Mouse (Mus musculus) heart, embryonic 16.5 days (tissue): ENCODE measurements around the gene Olfr373. TPM values are rescaled to one million over a fixed set of nuclear protein-coding genes. Genes with fewer than 3 reads are reported as not detected.
"Not testable (repeated sequence)": the region's sequence is repeated elsewhere in the genome, so short reads cannot be mapped to it uniquely, and the experiment has no call there.

ENCODE experiments used
- ATAC-seq: fragments of 200-750 bp; cut with Nextera tagmentation; replicated peaks from 2 replicates; pipeline ENCODE4 v1.8.0; 2017; ENCODE audit warnings: moderate number of reproducible peaks; ENCODE audit not compliant: insufficient read depth, low FRiP score; ENCODE audit errors: extremely low read depth
- H3K27ac ChIP-seq: fragments of 300-500 bp; sonication (generic); 2 replicates; pipeline ENCODE4 v1.5.1; 2014; ENCODE audit warnings: mild to moderate bottlenecking, low read length, control low read depth, moderate library complexity
- H3K27me3 ChIP-seq: fragments of 300-500 bp; sonication (generic); 2 replicates; pipeline ENCODE4 v1.6.1; 2014; ENCODE audit warnings: low read length, mixed read lengths; ENCODE audit not compliant: control insufficient read depth, insufficient read depth
- H3K36me3 ChIP-seq: fragments of 300-500 bp; sonication (generic); 2 replicates; pipeline ENCODE4 v1.6.1; 2014; ENCODE audit not compliant: control insufficient read depth, insufficient read depth
- H3K4me1 ChIP-seq: fragments of 300-500 bp; sonication (generic); 2 replicates; pipeline ENCODE4 v1.6.1; 2014; ENCODE audit warnings: low read length, mixed read lengths; ENCODE audit not compliant: control insufficient read depth, insufficient read depth
- H3K4me2 ChIP-seq: fragments of 300-500 bp; sonication (generic); 2 replicates; pipeline ENCODE4 v1.6.1; 2014; ENCODE audit warnings: low read depth, mild to moderate bottlenecking, control low read depth, low read length
- H3K4me3 ChIP-seq: fragments of 300-500 bp; sonication (generic); 2 replicates; pipeline ENCODE4 v1.5.1; 2014; ENCODE audit warnings: mild to moderate bottlenecking, control low read depth, low read length
- H3K9ac ChIP-seq: fragments of 300-500 bp; sonication (generic); 2 replicates; pipeline ENCODE4 v1.6.1; 2014; ENCODE audit warnings: low read length, control low read depth
- H3K9me3 ChIP-seq: fragments of 300-500 bp; sonication (generic); replicated peaks from 2 replicates; pipeline ENCODE4 v1.6.1; 2016; ENCODE audit warnings: low read length; ENCODE audit not compliant: control insufficient read depth
- WGBS: fragments of 180-500 bp; shearing (Covaris S2); extraction: QIAGEN DNeasy Blood & Tissue Kit; methylation state at CpG from one replicate; pipeline ENCODE4 v1.1.7; 2014; 5-methylcytosine and 5-hydroxymethylcytosine counted together
- polyA plus RNA-seq: library from polyadenylated mRNA; unstranded; fragments of >200 nt; fragmentation: Nextera tagmentation; extraction: Ambion mirVana; gene quantifications from 2 replicates; pipeline ENCODE4 v1.2.1, GENCODE M21; 2015

The Olfr373 gene
- polyA plus RNA-seq, 1 experiment from 2014 or later = not detected

GRCm38 (mm10) chr8:72099377-72100103 lies 16.6 kb downstream of the Olfr373 start:
- not testable (repeated sequence) for H3K9ac ChIP-seq, H3K27me3 ChIP-seq, H3K9me3 ChIP-seq, H3K4me2 ChIP-seq, H3K36me3 ChIP-seq, H3K27ac ChIP-seq, H3K4me3 ChIP-seq, ATAC-seq, H3K4me1 ChIP-seq
- WGBS = 57% methylated on average over 6 of the region's 7 CpGs

- no peaks in the 10 kb centered on the region for H3K4me1 ChIP-seq
- H3K9me3 ChIP-seq = peaks cover 4% of the 10 kb centered on the region
- no peak overlapping the region for H3K27ac ChIP-seq
- H3K27me3 ChIP-seq = no peaks in the 10 kb centered on the region
- ATAC-seq = no peak
- WGBS = 19% methylated on average over 4 of the region's 4 CpGs
- no peak overlapping the region for H3K4me3 ChIP-seq
- no peak overlapping the region for H3K9ac ChIP-seq
- no peak overlapping the region for H3K4me2 ChIP-seq
- no peaks in the 10 kb centered on the region for H3K36me3 ChIP-seq
These were observed 22.2 kb downstream of the Olfr373 start for GRCm38 (mm10) chr8:72105165-72105564.

GRCm38 (mm10) chr8:72106740-72107139 lies 23.8 kb downstream of the Olfr373 start, which contains the start of gene Olfr374:
Gene Olfr374, plus strand, starts transcription at chr8:72107040.
- WGBS = 80% methylated on average over 3 of the region's 3 CpGs
- no peak within 1 kb of the TSS for H3K9ac ChIP-seq

GRCm38 (mm10) chr8:72110876-72111275 lies 27.9 kb downstream of the Olfr373 start:
- Histone ChIP-seq H3K27me3 (no peaks in the 10 kb centered on the region), H3K4me2 (no peak overlapping the region), H3K36me3 (no peaks in the 10 kb centered on the region), H3K27ac (no peak overlapping the region), H3K4me1 (no peaks in the 10 kb centered on the region), H3K9me3 (no peaks in the 10 kb centered on the region), H3K4me3 (no peak overlapping the region), H3K9ac (no peak overlapping the region)
- WGBS = 70% methylated on average over 6 of the region's 6 CpGs
- no peak for ATAC-seq

More at GRCm38 (mm10) chr8:72106740-72107139, 23.8 kb downstream of the Olfr373 start, which contains the start of gene Olfr374:
- no peaks in the 10 kb centered on the region for H3K4me1 ChIP-seq
- H3K36me3 ChIP-seq = no peaks in the 10 kb centered on the region
- peaks cover 4% of the 10 kb centered on the region for H3K9me3 ChIP-seq
- no peak within 1 kb of the TSS for H3K27ac ChIP-seq
- no peak for ATAC-seq
- no peak within 1 kb of the TSS for H3K4me2 ChIP-seq
- H3K4me3 ChIP-seq = no peak within 1 kb of the TSS
- H3K27me3 ChIP-seq = no peaks in the 10 kb centered on the region

GRCm38 (mm10) chr8:72112486-72112885 lies 29.5 kb downstream of the Olfr373 start:
- Histone ChIP-seq H3K4me3 (no peak overlapping the region), H3K36me3 (no peaks in the 10 kb centered on the region), H3K4me1 (no peaks in the 10 kb centered on the region), H3K27me3 (no peaks in the 10 kb centered on the region), H3K9me3 (no peaks in the 10 kb centered on the region), H3K27ac (no peak overlapping the region), H3K4me2 (no peak overlapping the region), H3K9ac (no peak overlapping the region)
- WGBS = 66% methylated on average over 3 of the region's 3 CpGs
- no peak for ATAC-seq

- ATAC-seq = no peak
- no peaks in the 10 kb centered on the region for H3K27me3 ChIP-seq
- 87% methylated on average over 2 of the region's 2 CpGs for whole genome bisulfite sequencing
These were observed 32.2 kb downstream of the Olfr373 start for GRCm38 (mm10) chr8:72115202-72115601.

GRCm38 (mm10) chr8:72118616-72119015 lies 35.6 kb downstream of the Olfr373 start:
- no peaks in the 10 kb centered on the region for H3K9me3 ChIP-seq
- H3K4me2 ChIP-seq = no peak overlapping the region
- no peak overlapping the region for H3K9ac ChIP-seq
- no peaks in the 10 kb centered on the region for H3K27me3 ChIP-seq
- ATAC-seq = no peak
- 45% methylated on average over 4 of the region's 4 CpGs for WGBS
- H3K4me3 ChIP-seq = no peak overlapping the region
- H3K27ac ChIP-seq = no peak overlapping the region
- H3K36me3 ChIP-seq = no peaks in the 10 kb centered on the region
- no peaks in the 10 kb centered on the region for H3K4me1 ChIP-seq

More at GRCm38 (mm10) chr8:72115202-72115601, 32.2 kb downstream of the Olfr373 start:
- Histone ChIP-seq H3K4me3 (no peak overlapping the region), H3K9ac (no peak overlapping the region), H3K36me3 (no peaks in the 10 kb centered on the region), H3K4me1 (no peaks in the 10 kb centered on the region), H3K27ac (no peak overlapping the region), H3K4me2 (no peak overlapping the region), H3K9me3 (no peaks in the 10 kb centered on the region)

- not testable (repeated sequence) for H3K4me3 ChIP-seq, H3K4me1 ChIP-seq, H3K9me3 ChIP-seq, H3K4me2 ChIP-seq, H3K27me3 ChIP-seq, ATAC-seq, H3K9ac ChIP-seq, H3K36me3 ChIP-seq, H3K27ac ChIP-seq
- WGBS = 46% methylated on average over 3 of the region's 3 CpGs
These were observed 38.5 kb downstream of the Olfr373 start for GRCm38 (mm10) chr8:72121486-72121885.

GRCm38 (mm10) chr8:72121997-72122396 lies 39.0 kb downstream of the Olfr373 start:
- H3K4me2 ChIP-seq = no peak overlapping the region
- WGBS = 89% methylated on average over 1 of the region's 1 CpGs

More at GRCm38 (mm10) chr8:72121997-72122396, 39.0 kb downstream of the Olfr373 start:
- no peak overlapping the region for H3K4me3 ChIP-seq
- no peak overlapping the region for H3K9ac ChIP-seq
- no peaks in the 10 kb centered on the region for H3K27me3 ChIP-seq
- no peaks in the 10 kb centered on the region for H3K36me3 ChIP-seq
- H3K4me1 ChIP-seq = no peaks in the 10 kb centered on the region
- no peak for ATAC-seq
- no peak overlapping the region for H3K27ac ChIP-seq
- no peaks in the 10 kb centered on the region for H3K9me3 ChIP-seq
